Mouse (Mus musculus): Measurements from ENCODE around the gene Bms1. TPM values are rescaled to one million over a fixed set of nuclear protein-coding genes. Genes with fewer than 3 reads are reported as not detected.

Gene Bms1
- polyA plus RNA-seq (2011; ENCODE audit: insufficient read length, low read depth, missing spikeins), result 38.0 and 39.6 TPM in 2 replicates

GRCm38 (mm10) chr6:118419050-118419920, at the start of gene Bms1:
Bms1 (minus strand) TSS chr6:118419474.
- no peaks in the 10 kb centered on the region for H3K4me1 ChIP-seq (ENCODE audit: control insufficient read depth, insufficient read depth, low read length)
- peak within 1 kb of the TSS; percentile 82 for H3K27ac ChIP-seq (ENCODE audit: insufficient read depth, low read length)
- H3K4me3 ChIP-seq (ENCODE audit: insufficient read depth, low read length), result peak within 1 kb of the TSS; percentile 99
- peak; percentile 90 for TF ChIP-seq POLR2A (IDR thresholded peaks at IDR 0.05; ENCODE audit: low read depth, low read length)
- peak; percentile 96 for TF ChIP-seq CTCF (IDR thresholded peaks at IDR 0.05; ENCODE audit: borderline replicate concordance, insufficient read depth, low read length)

GRCm38 (mm10) chr6:118462069-118462705, 42.9 kb upstream of the Bms1 start:
- TF ChIP-seq POLR2A (IDR thresholded peaks at IDR 0.05; ENCODE audit: low read depth, low read length) (no peak), CTCF (IDR thresholded peaks at IDR 0.05; ENCODE audit: borderline replicate concordance, insufficient read depth, low read length) (no peak)
- no peak overlapping the region for H3K27ac ChIP-seq (ENCODE audit: insufficient read depth, low read length)
- H3K4me3 ChIP-seq (ENCODE audit: insufficient read depth, low read length), result no peak overlapping the region
- H3K4me1 ChIP-seq (ENCODE audit: control insufficient read depth, insufficient read depth, low read length), result no peaks in the 10 kb centered on the region

GRCm38 (mm10) chr6:118457726-118458125, 38.5 kb upstream of the Bms1 start:
- Histone ChIP-seq H3K4me3 (ENCODE audit: insufficient read depth, low read length) (no peak overlapping the region), H3K27ac (ENCODE audit: insufficient read depth, low read length) (no peak overlapping the region), H3K4me1 (ENCODE audit: control insufficient read depth, insufficient read depth, low read length) (peaks cover 2% of the 10 kb centered on the region; the same call in 1 of the 2 replicates)
- TF ChIP-seq CTCF (IDR thresholded peaks at IDR 0.05; ENCODE audit: borderline replicate concordance, insufficient read depth, low read length) (no peak), POLR2A (IDR thresholded peaks at IDR 0.05; ENCODE audit: low read depth, low read length) (no peak)

GRCm38 (mm10) chr6:118455042-118455631, 35.9 kb upstream of the Bms1 start, which contains the start of gene Zfp248:
Zfp248 (minus strand) TSS chr6:118455528.
- Histone ChIP-seq H3K27ac (ENCODE audit: insufficient read depth, low read length) (peak within 1 kb of the TSS; percentile 54), H3K4me3 (ENCODE audit: insufficient read depth, low read length) (peak within 1 kb of the TSS; percentile 53), H3K4me1 (ENCODE audit: control insufficient read depth, insufficient read depth, low read length) (peaks cover 2% of the 10 kb centered on the region; the same call in 1 of the 2 replicates)
- TF ChIP-seq CTCF (IDR thresholded peaks at IDR 0.05; ENCODE audit: borderline replicate concordance, insufficient read depth, low read length), result no peak
- TF ChIP-seq POLR2A (IDR thresholded peaks at IDR 0.05; ENCODE audit: low read depth, low read length), result peak; percentile 98

- H3K4me1 ChIP-seq (ENCODE audit: control insufficient read depth, insufficient read depth, low read length), result peaks cover 2% of the 10 kb centered on the region; the same call in 1 of the 2 replicates
- no peak overlapping the region for H3K27ac ChIP-seq (ENCODE audit: insufficient read depth, low read length)
- no peak for TF ChIP-seq CTCF (IDR thresholded peaks at IDR 0.05; ENCODE audit: borderline replicate concordance, insufficient read depth, low read length)
- TF ChIP-seq POLR2A (IDR thresholded peaks at IDR 0.05; ENCODE audit: low read depth, low read length), result no peak
- H3K4me3 ChIP-seq (ENCODE audit: insufficient read depth, low read length), result peak overlapping the region; percentile 53
Observed at GRCm38 (mm10) chr6:118454452-118454851, 35.2 kb upstream of the Bms1 start.

- TF ChIP-seq POLR2A (IDR thresholded peaks at IDR 0.05; ENCODE audit: low read depth, low read length) (no peak), CTCF (IDR thresholded peaks at IDR 0.05; ENCODE audit: borderline replicate concordance, insufficient read depth, low read length) (no peak)
- Histone ChIP-seq H3K4me3 (ENCODE audit: insufficient read depth, low read length) (no peak overlapping the region), H3K4me1 (ENCODE audit: control insufficient read depth, insufficient read depth, low read length) (no peaks in the 10 kb centered on the region), H3K27ac (ENCODE audit: insufficient read depth, low read length) (no peak overlapping the region)
Observed at GRCm38 (mm10) chr6:118431502-118431901, 12.2 kb upstream of the Bms1 start.

- TF ChIP-seq CTCF (IDR thresholded peaks at IDR 0.05; ENCODE audit: borderline replicate concordance, insufficient read depth, low read length) (no peak), POLR2A (IDR thresholded peaks at IDR 0.05; ENCODE audit: low read depth, low read length) (no peak)
- H3K4me3 ChIP-seq (ENCODE audit: insufficient read depth, low read length), result no peak overlapping the region
- H3K27ac ChIP-seq (ENCODE audit: insufficient read depth, low read length), result no peak overlapping the region
- H3K4me1 ChIP-seq (ENCODE audit: control insufficient read depth, insufficient read depth, low read length), result no peaks in the 10 kb centered on the region
Observed at GRCm38 (mm10) chr6:118426666-118427065, 7.4 kb upstream of the Bms1 start.

GRCm38 (mm10) chr6:118410428-118410827, 8.8 kb downstream of the Bms1 start:
- Histone ChIP-seq H3K27ac (ENCODE audit: insufficient read depth, low read length) (no peak overlapping the region), H3K4me3 (ENCODE audit: insufficient read depth, low read length) (no peak overlapping the region), H3K4me1 (ENCODE audit: control insufficient read depth, insufficient read depth, low read length) (no peaks in the 10 kb centered on the region)
- TF ChIP-seq CTCF (IDR thresholded peaks at IDR 0.05; ENCODE audit: borderline replicate concordance, insufficient read depth, low read length) (no peak), POLR2A (IDR thresholded peaks at IDR 0.05; ENCODE audit: low read depth, low read length) (no peak)

GRCm38 (mm10) chr6:118408510-118408909, 10.8 kb downstream of the Bms1 start:
- TF ChIP-seq POLR2A (IDR thresholded peaks at IDR 0.05; ENCODE audit: low read depth, low read length) (no peak), CTCF (IDR thresholded peaks at IDR 0.05; ENCODE audit: borderline replicate concordance, insufficient read depth, low read length) (no peak)
- Histone ChIP-seq H3K4me3 (ENCODE audit: insufficient read depth, low read length) (no peak overlapping the region), H3K27ac (ENCODE audit: insufficient read depth, low read length) (no peak overlapping the region), H3K4me1 (ENCODE audit: control insufficient read depth, insufficient read depth, low read length) (no peaks in the 10 kb centered on the region)

Data from embryonic fibroblast, embryonic 13.5 days (primary cell).